Mouse (Mus musculus) hindbrain, embryonic 11.5 days (tissue): ENCODE results near the gene Trim72. TPM values are rescaled to one million over a fixed set of nuclear protein-coding genes. Genes with fewer than 3 reads are reported as not detected.
"Not testable (repeated sequence)": the region's sequence is repeated elsewhere in the genome, so short reads cannot be mapped to it uniquely, and the experiment has no call there.

Source experiments
- ATAC-seq: fragments of 200-750 bp; cut with Nextera tagmentation; 2 replicates; pipeline ENCODE4 v1.8.0; 2017; ENCODE audit warnings: mild to moderate bottlenecking, moderate TSS enrichment, moderate library complexity; ENCODE audit not compliant: low FRiP score
- DNase-seq: peaks from one replicate; pipeline ENCODE4 v3.0.0-alpha.2; 2015; ENCODE audit warnings: low spot score
- H3K27ac ChIP-seq: fragments of 300-500 bp; sonication (generic); 2 replicates; pipeline ENCODE4 v1.5.1; 2014; ENCODE audit warnings: mild to moderate bottlenecking, low read depth, low read length
- H3K27me3 ChIP-seq: fragments of 300-500 bp; sonication (generic); 2 replicates; pipeline ENCODE4 v1.6.1; 2014; ENCODE audit warnings: mild to moderate bottlenecking, low read length, moderate library complexity, mixed read lengths; ENCODE audit not compliant: control insufficient read depth, insufficient read depth
- H3K36me3 ChIP-seq: fragments of 300-500 bp; sonication (generic); 2 replicates; pipeline ENCODE4 v1.6.1; 2014; ENCODE audit warnings: mild to moderate bottlenecking, low read length, moderate library complexity, mixed read lengths; ENCODE audit not compliant: control insufficient read depth, insufficient read depth
- H3K4me1 ChIP-seq: fragments of 300-500 bp; sonication (generic); replicated peaks from 2 replicates; pipeline ENCODE4 v1.6.1; 2014; ENCODE audit warnings: low read length, mixed read lengths; ENCODE audit not compliant: control insufficient read depth, insufficient read depth
- H3K4me2 ChIP-seq: fragments of 300-500 bp; sonication (generic); replicated peaks from 2 replicates; pipeline ENCODE4 v1.6.1; 2014; ENCODE audit warnings: mild to moderate bottlenecking, low read depth, low read length
- H3K4me3 ChIP-seq: fragments of 300-500 bp; sonication (generic); 2 replicates; pipeline ENCODE4 v1.5.1; 2014; ENCODE audit warnings: low read depth, low read length
- H3K9ac ChIP-seq: fragments of 300-500 bp; sonication (generic); 2 replicates; pipeline ENCODE4 v1.6.1; 2014; ENCODE audit warnings: low read depth, low read length
- H3K9me3 ChIP-seq: fragments of 300-500 bp; sonication (generic); 2 replicates; pipeline ENCODE4 v1.6.1; 2016; ENCODE audit warnings: low read length; ENCODE audit not compliant: control insufficient read depth
- WGBS: fragments of 180-500 bp; shearing (Covaris S2); extraction: QIAGEN DNeasy Blood & Tissue Kit; methylation state at CpG from one replicate; pipeline ENCODE4 v1.1.7; 2014; 5-methylcytosine and 5-hydroxymethylcytosine counted together
- polyA plus RNA-seq: library from polyadenylated mRNA; unstranded; fragments of >200 nt; fragmentation: Nextera tagmentation; extraction: Ambion mirVana; gene quantifications from 2 replicates; pipeline ENCODE4 v1.2.1, GENCODE M21; 2014

Trim72 gene
- polyA plus RNA-seq, 1 experiment from 2014 or later, result not detected

DNA sequence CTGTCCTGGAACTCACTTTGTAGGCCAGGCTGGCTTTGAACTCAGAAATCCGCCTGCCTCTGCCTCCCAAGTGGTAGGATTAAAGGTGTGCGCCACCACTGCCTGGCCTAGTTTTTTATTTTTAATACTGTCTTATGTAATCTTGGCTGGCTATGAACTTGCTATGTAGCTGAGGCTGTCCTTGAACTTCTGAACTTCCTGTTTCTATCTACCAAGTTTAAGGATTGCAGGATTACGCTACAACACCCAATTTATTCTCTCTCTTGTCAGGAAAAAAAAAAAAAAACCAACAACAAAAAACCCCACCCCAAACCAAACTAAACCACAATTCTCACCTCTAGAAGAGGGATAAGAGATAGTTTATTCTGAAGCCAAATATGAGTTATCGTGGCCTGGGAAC, 29.9 kb downstream of the Trim72 start:
- no peak overlapping the region for H3K4me2 ChIP-seq
- H3K9me3 ChIP-seq, result no peaks in the 10 kb centered on the region
- H3K4me3 ChIP-seq, result no peak overlapping the region
- H3K27ac ChIP-seq, result no peak overlapping the region
- no peaks in the 10 kb centered on the region for H3K36me3 ChIP-seq
- ATAC-seq (no peak), DNase-seq (no peak)
- no peaks in the 10 kb centered on the region for H3K27me3 ChIP-seq
- 94% methylated on average over 4 of the region's 4 CpGs for WGBS
- no peaks in the 10 kb centered on the region for H3K4me1 ChIP-seq
- H3K9ac ChIP-seq, result no peak overlapping the region

DNA sequence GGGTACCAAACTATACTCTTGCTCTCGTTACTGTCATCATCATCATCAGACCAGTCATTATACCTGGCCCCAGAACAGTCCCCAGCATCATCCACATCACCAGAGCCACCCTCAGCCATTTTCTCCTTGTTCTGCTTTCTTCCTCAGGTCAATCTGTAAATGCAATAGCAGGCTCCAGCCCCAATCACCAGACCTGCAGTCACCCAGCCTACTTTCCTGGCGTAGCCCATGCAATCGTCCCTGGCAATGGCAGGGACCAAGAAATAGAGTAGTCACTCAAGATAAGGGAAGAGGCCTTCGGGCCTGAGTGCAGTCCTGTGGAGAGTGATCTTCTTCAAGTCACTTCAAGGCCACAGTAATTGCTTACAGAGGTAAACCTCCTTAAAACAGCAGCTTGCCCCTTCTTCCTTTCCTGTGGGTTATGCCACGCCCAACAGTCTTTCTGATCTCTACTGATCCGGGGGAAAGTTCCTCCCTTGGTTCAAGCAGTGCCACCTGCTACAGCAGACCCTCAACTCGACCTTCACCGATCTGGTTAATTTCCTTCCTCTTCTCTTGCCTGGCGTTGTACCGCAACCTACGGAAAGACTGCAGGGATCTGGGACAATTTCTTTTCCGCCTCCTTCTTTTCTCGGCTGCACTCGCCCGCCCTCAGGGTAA, 38.5 kb downstream of the Trim72 start:
- not testable (repeated sequence) for H3K27ac ChIP-seq, H3K4me2 ChIP-seq, H3K9me3 ChIP-seq, DNase-seq, H3K27me3 ChIP-seq, ATAC-seq, H3K4me1 ChIP-seq, H3K9ac ChIP-seq, H3K36me3 ChIP-seq, H3K4me3 ChIP-seq
- WGBS, result 90% methylated on average over 15 of the region's 15 CpGs

DNA sequence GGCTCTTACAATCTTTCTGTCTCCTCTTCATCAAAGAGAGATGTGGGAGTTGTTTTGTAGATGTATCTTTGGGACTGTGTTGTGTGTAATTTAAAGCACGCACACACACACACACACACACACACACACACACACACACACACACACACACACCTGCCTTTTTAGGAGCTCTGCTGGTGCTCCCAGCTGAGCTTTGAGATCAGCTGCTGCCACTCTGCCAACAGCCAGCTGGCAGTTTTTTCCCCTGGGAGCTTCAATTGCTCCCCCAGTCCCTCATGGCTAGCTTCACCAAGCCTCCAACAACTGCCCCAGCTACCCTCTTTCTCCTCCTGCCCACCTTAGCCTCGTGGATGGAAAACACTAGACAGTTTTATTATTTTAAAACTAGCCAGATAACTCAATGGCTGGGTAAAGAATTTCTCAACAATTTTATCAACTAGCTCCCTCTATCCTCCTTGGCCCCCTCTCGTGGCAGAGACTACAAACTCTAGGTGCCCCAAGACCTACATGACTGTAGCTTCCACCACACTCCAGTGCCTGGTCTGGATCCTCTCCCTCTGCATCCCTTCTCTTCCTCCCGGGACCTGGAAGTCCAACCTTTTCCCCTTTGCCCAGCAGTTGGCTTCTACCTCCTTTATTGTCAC, 40.5 kb downstream of the Trim72 start:
- H3K36me3 ChIP-seq, result no peaks in the 10 kb centered on the region
- DNase-seq (no peak), ATAC-seq (no peak)
- H3K9me3 ChIP-seq, result no peaks in the 10 kb centered on the region
- H3K27me3 ChIP-seq, result no peaks in the 10 kb centered on the region
- 89% methylated on average over 4 of the region's 4 CpGs for WGBS
- no peak overlapping the region for H3K4me2 ChIP-seq
- no peak overlapping the region for H3K9ac ChIP-seq
- no peaks in the 10 kb centered on the region for H3K4me1 ChIP-seq
- H3K4me3 ChIP-seq, result no peak overlapping the region
- no peak overlapping the region for H3K27ac ChIP-seq

DNA sequence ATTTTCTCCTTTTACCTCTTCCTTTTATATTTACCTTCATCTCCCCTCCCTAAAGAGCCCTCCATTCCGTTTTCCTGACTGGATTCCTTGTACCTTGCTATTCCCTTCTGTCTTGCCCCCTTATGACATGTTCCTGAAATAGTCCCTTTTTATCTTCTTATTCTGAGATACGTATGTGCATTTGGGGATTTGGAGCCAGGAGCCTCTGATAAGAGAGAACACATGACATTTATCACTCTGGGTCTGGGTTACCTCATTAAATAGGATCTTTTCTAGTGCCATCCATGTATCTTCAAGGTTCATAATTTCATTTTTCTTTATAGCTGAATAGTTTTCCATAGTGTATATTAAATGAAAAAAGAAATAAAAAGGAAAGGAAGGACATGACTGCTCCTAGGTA, 41.9 kb downstream of the Trim72 start:
- no peak for ATAC-seq
- H3K27me3 ChIP-seq, result no peaks in the 10 kb centered on the region
- WGBS, result 79% methylated on average over 2 of the region's 2 CpGs
- DNase-seq, result no peak
- H3K4me2 ChIP-seq, result no peak overlapping the region
- no peaks in the 10 kb centered on the region for H3K36me3 ChIP-seq
- no peak overlapping the region for H3K4me3 ChIP-seq
- no peaks in the 10 kb centered on the region for H3K4me1 ChIP-seq
- H3K27ac ChIP-seq, result no peak overlapping the region
- no peaks in the 10 kb centered on the region for H3K9me3 ChIP-seq
- H3K9ac ChIP-seq, result no peak overlapping the region

- no peaks in the 10 kb centered on the region for H3K36me3 ChIP-seq
- ATAC-seq, result no peak
- no peaks in the 10 kb centered on the region for H3K4me1 ChIP-seq
- H3K9me3 ChIP-seq, result no peaks in the 10 kb centered on the region
- no peak overlapping the region for H3K27ac ChIP-seq
- H3K4me3 ChIP-seq, result no peak overlapping the region
- no peak for DNase-seq
- H3K4me2 ChIP-seq, result no peak overlapping the region
- no peaks in the 10 kb centered on the region for H3K27me3 ChIP-seq
- no peak overlapping the region for H3K9ac ChIP-seq
- 92% methylated on average over 4 of the region's 4 CpGs for WGBS
These were observed 45.1 kb downstream of the Trim72 start for GRCm38 (mm10) chr7:128048819-128049218.

- H3K9ac ChIP-seq, result no peak overlapping the region
- H3K27ac ChIP-seq, result no peak overlapping the region
- H3K9me3 ChIP-seq, result no peaks in the 10 kb centered on the region
- H3K4me1 ChIP-seq, result no peaks in the 10 kb centered on the region
- no peak for ATAC-seq
- no peaks in the 10 kb centered on the region for H3K27me3 ChIP-seq
- DNase-seq, result no peak
- no peaks in the 10 kb centered on the region for H3K36me3 ChIP-seq
- no peak overlapping the region for H3K4me2 ChIP-seq
- WGBS, result 80% methylated on average over 2 of the region's 2 CpGs
- H3K4me3 ChIP-seq, result no peak overlapping the region
These were observed 45.5 kb downstream of the Trim72 start for GRCm38 (mm10) chr7:128049254-128049653.

DNA sequence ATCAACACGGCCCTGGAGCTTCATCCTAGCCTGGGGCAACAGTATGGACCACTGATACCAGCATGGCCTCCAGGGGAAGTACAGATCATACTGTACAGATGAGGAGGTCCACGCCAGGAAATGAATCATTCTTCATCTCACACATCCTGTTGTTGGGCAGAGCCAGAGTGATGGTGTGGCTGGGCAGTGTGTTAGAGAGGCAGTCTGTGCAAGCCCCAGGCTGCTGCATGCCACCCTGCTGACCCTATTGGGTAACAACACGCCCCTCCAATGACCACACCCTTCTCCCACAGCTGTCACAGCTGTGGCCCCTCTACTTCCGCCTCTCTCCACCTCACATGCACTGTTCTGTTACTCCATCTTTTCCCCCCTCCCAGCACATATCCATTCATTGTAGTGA, 47.0 kb downstream of the Trim72 start:
- no peak overlapping the region for H3K27ac ChIP-seq
- no peak overlapping the region for H3K4me3 ChIP-seq
- no peaks in the 10 kb centered on the region for H3K36me3 ChIP-seq
- H3K27me3 ChIP-seq, result no peaks in the 10 kb centered on the region
- no peak overlapping the region for H3K9ac ChIP-seq
- 69% methylated on average over 4 of the region's 4 CpGs for WGBS
- no peak for ATAC-seq
- no peaks in the 10 kb centered on the region for H3K9me3 ChIP-seq
- H3K4me1 ChIP-seq, result no peaks in the 10 kb centered on the region
- H3K4me2 ChIP-seq, result no peak overlapping the region
- no peak for DNase-seq

GRCm38 (mm10) chr7:128053061-128053460, 49.3 kb downstream of the Trim72 start:
- Histone ChIP-seq H3K9ac (no peak overlapping the region), H3K4me3 (no peak overlapping the region), H3K36me3 (no peaks in the 10 kb centered on the region), H3K4me1 (no peaks in the 10 kb centered on the region), H3K9me3 (no peaks in the 10 kb centered on the region), H3K4me2 (no peak overlapping the region), H3K27me3 (no peaks in the 10 kb centered on the region), H3K27ac (no peak overlapping the region)
- no peak for DNase-seq
- WGBS, result 87% methylated on average over 5 of the region's 5 CpGs
- ATAC-seq, result no peak

DNA sequence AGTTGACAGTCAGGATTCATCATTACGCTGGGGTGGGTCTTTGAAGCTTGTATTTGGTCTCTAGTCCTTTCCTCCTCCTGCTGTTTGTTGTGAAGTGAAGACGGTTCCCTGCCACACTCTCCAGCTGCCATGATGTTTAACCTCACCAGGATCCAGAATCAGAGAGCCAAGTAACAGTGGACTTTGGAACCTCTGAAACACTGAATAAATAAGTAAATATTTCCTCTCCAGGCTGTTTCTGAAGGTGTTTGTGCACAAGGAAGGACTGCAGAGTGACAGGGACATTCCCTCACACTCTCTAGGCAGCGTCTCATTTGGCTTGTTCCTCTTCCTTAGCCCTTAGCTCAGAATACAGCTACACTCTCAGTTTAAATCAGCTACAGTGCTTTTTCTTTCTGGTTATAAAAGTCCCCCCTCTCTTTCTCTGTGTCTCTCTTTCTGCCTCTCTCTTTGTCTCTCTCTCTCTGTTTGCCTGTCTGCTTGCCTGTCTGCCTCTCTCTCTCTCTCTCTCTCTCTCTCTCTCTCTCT, 53.2 kb downstream of the Trim72 start:
- Histone ChIP-seq H3K4me3 (no peak overlapping the region), H3K4me2 (no peak overlapping the region), H3K27me3 (no peaks in the 10 kb centered on the region), H3K36me3 (no peaks in the 10 kb centered on the region), H3K9ac (no peak overlapping the region), H3K4me1 (no peaks in the 10 kb centered on the region), H3K9me3 (no peaks in the 10 kb centered on the region), H3K27ac (no peak overlapping the region)
- DNase-seq, result no peak
- no peak for ATAC-seq
- 76% methylated on average over 3 of the region's 3 CpGs for WGBS
